Mouse (Mus musculus) forebrain, embryonic 12.5 days (tissue): ENCODE data around the gene Schip1. TPM values are rescaled to one million over a fixed set of nuclear protein-coding genes. Genes with fewer than 3 reads are reported as not detected.

Source experiments
- ATAC-seq: fragments of 200-750 bp; cut with Nextera tagmentation; 2 replicates; pipeline ENCODE4 v1.8.0; 2017; ENCODE audit warnings: moderate TSS enrichment; ENCODE audit not compliant: low FRiP score
- H3K27ac ChIP-seq: fragments of 300-500 bp; sonication (generic); 2 replicates; pipeline ENCODE4 v1.5.1; 2016; ENCODE audit warnings: mild to moderate bottlenecking
- H3K27me3 ChIP-seq: fragments of 300-500 bp; sonication (generic); 2 replicates; pipeline ENCODE4 v1.6.1; 2016; ENCODE audit warnings: mild to moderate bottlenecking
- H3K36me3 ChIP-seq: fragments of 300-500 bp; sonication (generic); replicated peaks from 2 replicates; pipeline ENCODE4 v1.6.1; 2016; ENCODE audit warnings: mild to moderate bottlenecking
- H3K4me1 ChIP-seq: fragments of 300-500 bp; sonication (generic); 2 replicates; pipeline ENCODE4 v1.6.1; 2016
- H3K4me2 ChIP-seq: fragments of 300-500 bp; sonication (generic); 2 replicates; pipeline ENCODE4 v1.6.1; 2016; ENCODE audit warnings: mild to moderate bottlenecking, moderate library complexity
- H3K4me3 ChIP-seq: fragments of 300-500 bp; sonication (generic); replicated peaks from 2 replicates; pipeline ENCODE4 v1.5.1; 2016; ENCODE audit warnings: mild to moderate bottlenecking
- H3K9ac ChIP-seq: fragments of 300-500 bp; sonication (generic); 2 replicates; pipeline ENCODE4 v1.6.1; 2016; ENCODE audit warnings: mild to moderate bottlenecking
- H3K9me3 ChIP-seq: fragments of 300-500 bp; sonication (generic); 2 replicates; pipeline ENCODE4 v1.6.1; 2016
- WGBS: fragments of 180-500 bp; shearing (Covaris S2); methylation state at CpG from one replicate; pipeline ENCODE4 v1.1.7; 2016; 5-methylcytosine and 5-hydroxymethylcytosine counted together
- polyA plus RNA-seq: library from polyadenylated mRNA; unstranded; fragments of >200 nt; fragmentation: Nextera tagmentation; extraction: Ambion mirVana; gene quantifications from 2 replicates; pipeline ENCODE4 v1.2.1, GENCODE M21; 2016

Gene Schip1
- polyA plus RNA-seq, 1 experiment from 2014 or later, result 88.1 TPM

DNA sequence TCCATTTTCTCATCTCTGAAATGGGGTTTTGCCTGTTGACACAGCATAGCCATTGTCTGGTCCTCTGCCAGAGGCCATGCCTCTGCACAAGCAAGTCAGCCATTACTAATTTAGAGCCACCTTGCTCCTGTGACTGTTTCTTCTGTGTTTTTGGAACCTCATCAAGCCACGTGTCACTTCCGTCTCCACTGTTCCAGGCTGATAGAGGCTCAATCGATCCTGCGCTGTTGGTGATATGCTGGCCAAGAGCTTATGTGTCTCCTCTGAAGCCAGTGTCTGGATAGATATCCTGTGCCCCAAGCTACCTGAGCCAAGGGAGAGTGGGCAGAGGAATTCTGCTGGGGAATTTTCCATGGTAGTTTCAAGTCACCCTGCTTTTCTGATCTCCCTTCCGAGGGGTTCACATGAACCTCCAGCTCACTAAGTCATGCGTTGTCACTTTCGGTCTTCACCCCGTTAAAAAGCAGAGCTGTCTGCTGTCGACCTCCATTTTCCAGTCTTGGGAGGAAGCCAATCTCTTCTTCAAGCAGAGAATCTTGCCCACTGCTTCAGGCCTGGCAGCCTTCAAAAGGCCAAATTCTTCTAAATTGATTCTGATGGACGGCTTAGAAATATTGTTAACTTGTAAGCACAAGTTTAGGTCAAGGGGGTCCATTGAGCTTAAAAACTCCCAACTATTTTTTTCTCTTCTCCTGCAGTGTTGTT is 511.2 kb downstream of the Schip1 start:
- Histone ChIP-seq H3K36me3 (no peaks in the 10 kb centered on the region), H3K4me1 (peaks cover 50% of the 10 kb centered on the region), H3K4me2 (peak overlapping the region; percentile 66), H3K9me3 (no peaks in the 10 kb centered on the region), H3K4me3 (no peak overlapping the region), H3K27me3 (no peaks in the 10 kb centered on the region), H3K9ac (peak overlapping the region; percentile 40; the same call in 1 of the 2 replicates), H3K27ac (peak overlapping the region; percentile 74)
- ATAC-seq, result no peak
- 55% methylated on average over 10 of the region's 10 CpGs for WGBS

DNA sequence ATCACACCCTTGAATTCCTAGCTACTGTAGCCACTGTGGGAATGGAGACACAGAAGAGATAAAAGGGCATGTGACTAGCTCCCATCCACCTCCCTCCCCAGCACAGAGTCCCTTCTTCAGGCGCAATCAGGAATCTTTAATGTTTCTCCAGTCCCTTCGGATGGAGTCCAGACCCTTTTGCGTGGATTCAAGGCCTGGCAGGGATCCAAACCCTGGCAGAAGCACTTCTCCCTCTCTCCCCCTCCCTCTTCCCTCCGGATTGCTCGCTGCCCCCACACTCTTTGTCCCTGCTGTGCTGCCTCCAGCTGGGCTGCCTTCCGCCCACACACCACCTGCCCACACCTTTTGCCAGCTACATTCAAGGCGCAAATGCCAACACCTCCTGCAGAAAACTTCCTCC is 511.8 kb downstream of the Schip1 start:
- no peaks in the 10 kb centered on the region for H3K27me3 ChIP-seq
- ATAC-seq, result peak; percentile 36; the same call in 1 of the 2 replicates
- H3K4me2 ChIP-seq, result peak overlapping the region; percentile 66
- 12% methylated on average over 7 of the region's 7 CpGs for WGBS
- no peak overlapping the region for H3K4me3 ChIP-seq
- H3K36me3 ChIP-seq, result no peaks in the 10 kb centered on the region
- peak overlapping the region; percentile 40; the same call in 1 of the 2 replicates for H3K9ac ChIP-seq
- no peaks in the 10 kb centered on the region for H3K9me3 ChIP-seq
- H3K4me1 ChIP-seq, result peaks cover 49% of the 10 kb centered on the region
- peak overlapping the region; percentile 74 for H3K27ac ChIP-seq

DNA sequence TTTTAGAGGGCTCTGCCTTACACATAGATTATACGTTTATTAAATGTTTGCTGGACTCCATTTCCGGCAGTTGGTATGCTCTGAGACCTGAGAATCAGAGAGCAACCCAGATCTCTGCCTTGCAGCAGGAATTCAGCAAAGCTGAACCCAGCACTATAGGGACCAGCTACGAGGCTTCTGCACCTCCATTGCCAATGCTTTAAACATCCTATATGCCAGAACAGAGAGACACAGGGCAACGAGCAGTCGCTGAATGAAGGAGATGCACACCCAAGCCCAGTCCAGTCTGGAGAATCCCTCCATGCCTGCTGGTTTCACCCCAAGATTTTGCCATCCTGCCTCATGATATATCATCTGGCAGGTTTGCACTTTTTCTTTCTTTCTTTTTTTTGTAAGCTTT is 512.3 kb downstream of the Schip1 start:
- Histone ChIP-seq H3K36me3 (no peaks in the 10 kb centered on the region), H3K4me1 (peaks cover 47% of the 10 kb centered on the region), H3K27me3 (no peaks in the 10 kb centered on the region), H3K4me2 (peak overlapping the region; percentile 66), H3K4me3 (no peak overlapping the region), H3K9me3 (no peaks in the 10 kb centered on the region), H3K9ac (peak overlapping the region; percentile 40; the same call in 1 of the 2 replicates), H3K27ac (peak overlapping the region; percentile 74)
- 61% methylated on average over 5 of the region's 5 CpGs for WGBS
- ATAC-seq, result no peak

DNA sequence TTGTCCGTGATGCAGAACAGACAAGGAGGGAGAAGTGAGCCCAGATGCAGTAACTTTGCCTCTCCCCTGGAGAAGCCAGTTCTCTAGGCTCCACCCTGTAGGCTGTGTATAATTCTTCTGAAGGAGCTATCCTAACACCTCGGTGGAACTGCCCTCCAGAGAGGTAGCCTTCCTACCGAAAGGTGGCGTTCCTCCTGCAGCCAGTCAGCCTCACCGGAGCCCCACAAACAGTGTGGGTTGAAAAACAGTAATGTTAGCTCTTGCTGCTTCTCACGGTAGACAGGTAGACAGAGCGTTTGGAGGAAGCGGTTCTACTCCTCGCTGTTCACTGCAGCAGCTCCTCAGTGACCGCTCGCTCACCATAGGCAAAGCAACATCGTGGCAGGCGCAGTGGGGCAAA is 517.0 kb downstream of the Schip1 start:
- no peak for ATAC-seq

DNA sequence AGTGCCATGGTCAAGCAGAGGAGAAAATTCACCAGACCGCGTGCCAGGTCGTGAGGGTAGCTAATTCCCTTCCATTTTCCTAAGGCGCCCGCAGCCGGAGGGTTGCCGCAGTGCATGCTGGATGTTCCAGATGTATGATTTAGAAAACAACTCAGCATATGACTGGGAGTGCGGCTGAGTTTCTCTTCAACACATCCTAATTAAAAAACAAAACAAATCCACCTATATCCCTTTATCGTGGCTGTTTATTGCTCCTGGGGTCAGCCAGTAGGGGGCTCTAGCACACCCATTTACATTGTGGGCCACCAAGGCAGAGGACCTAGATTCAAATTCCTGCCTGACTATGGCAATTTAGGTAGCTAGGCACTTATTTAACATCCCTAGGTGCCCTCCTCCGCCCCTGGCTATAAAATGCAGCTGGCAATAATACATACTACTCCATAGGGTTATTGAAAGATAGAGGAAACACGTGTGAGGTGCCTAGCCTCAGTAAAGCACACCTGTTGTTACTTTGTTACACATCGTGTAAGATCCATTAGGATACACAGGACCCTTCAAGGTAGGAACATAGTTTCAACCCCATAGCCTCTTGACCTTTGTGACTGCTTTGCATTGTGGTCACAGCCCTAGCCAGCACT is 517.6 kb downstream of the Schip1 start:
- H3K4me2 ChIP-seq, result peak overlapping the region; percentile 40
- no peaks in the 10 kb centered on the region for H3K36me3 ChIP-seq
- no peaks in the 10 kb centered on the region for H3K27me3 ChIP-seq
- H3K4me1 ChIP-seq, result peaks cover 49% of the 10 kb centered on the region
- H3K9me3 ChIP-seq, result no peaks in the 10 kb centered on the region
- 72% methylated on average over 12 of the region's 12 CpGs for WGBS
- no peak overlapping the region for H3K9ac ChIP-seq
- peak overlapping the region; percentile 87 for H3K27ac ChIP-seq
- peak; percentile 14; the same call in 1 of the 2 replicates for ATAC-seq
- no peak overlapping the region for H3K4me3 ChIP-seq

More for the DNA sequence above, 517.0 kb downstream of the Schip1 start:
- H3K4me2 ChIP-seq, result no peak overlapping the region
- WGBS, result 76% methylated on average over 13 of the region's 13 CpGs
- H3K9ac ChIP-seq, result no peak overlapping the region
- H3K27ac ChIP-seq, result no peak overlapping the region
- no peaks in the 10 kb centered on the region for H3K36me3 ChIP-seq
- peaks cover 49% of the 10 kb centered on the region for H3K4me1 ChIP-seq
- no peaks in the 10 kb centered on the region for H3K9me3 ChIP-seq
- H3K27me3 ChIP-seq, result no peaks in the 10 kb centered on the region
- H3K4me3 ChIP-seq, result no peak overlapping the region

DNA sequence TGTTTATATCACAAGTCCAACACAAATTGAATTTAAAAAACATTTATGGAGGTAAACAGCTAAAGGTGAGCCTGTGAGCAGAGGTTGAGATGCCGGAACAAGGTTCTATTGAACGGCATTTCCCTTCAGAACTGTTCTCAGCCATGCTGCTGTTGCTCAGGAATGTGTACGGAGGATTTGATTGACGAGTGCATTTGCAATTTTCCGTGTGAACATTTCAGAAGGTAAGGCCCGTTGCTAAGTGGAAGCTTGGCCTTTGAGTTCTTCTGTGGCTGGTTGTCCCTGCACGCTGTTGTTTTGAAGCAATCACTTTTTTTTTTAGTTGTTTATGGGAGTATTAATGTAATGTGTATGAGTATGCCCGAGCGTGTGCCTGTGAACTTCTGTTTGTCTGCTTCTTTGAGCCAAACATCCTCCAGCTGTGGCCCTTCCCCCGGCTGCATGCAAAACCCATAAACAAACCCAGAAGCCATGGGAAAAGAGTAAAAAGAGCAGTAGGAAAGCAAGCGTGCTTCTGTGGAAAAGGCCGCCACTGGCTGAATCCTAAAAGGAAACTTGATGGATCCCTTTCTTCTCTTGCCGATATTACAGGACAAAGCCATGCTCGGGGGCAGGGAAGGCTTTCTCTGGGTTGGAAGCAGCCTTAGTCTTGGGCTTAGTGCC is 518.6 kb downstream of the Schip1 start:
- H3K9ac ChIP-seq, result no peak overlapping the region
- ATAC-seq, result no peak
- 5% methylated on average over 14 of the region's 14 CpGs for WGBS
- H3K36me3 ChIP-seq, result no peaks in the 10 kb centered on the region
- H3K27ac ChIP-seq, result peak overlapping the region; percentile 87
- no peaks in the 10 kb centered on the region for H3K27me3 ChIP-seq
- peaks cover 57% of the 10 kb centered on the region for H3K4me1 ChIP-seq
- H3K9me3 ChIP-seq, result no peaks in the 10 kb centered on the region
- H3K4me2 ChIP-seq, result peak overlapping the region; percentile 40
- H3K4me3 ChIP-seq, result no peak overlapping the region

DNA sequence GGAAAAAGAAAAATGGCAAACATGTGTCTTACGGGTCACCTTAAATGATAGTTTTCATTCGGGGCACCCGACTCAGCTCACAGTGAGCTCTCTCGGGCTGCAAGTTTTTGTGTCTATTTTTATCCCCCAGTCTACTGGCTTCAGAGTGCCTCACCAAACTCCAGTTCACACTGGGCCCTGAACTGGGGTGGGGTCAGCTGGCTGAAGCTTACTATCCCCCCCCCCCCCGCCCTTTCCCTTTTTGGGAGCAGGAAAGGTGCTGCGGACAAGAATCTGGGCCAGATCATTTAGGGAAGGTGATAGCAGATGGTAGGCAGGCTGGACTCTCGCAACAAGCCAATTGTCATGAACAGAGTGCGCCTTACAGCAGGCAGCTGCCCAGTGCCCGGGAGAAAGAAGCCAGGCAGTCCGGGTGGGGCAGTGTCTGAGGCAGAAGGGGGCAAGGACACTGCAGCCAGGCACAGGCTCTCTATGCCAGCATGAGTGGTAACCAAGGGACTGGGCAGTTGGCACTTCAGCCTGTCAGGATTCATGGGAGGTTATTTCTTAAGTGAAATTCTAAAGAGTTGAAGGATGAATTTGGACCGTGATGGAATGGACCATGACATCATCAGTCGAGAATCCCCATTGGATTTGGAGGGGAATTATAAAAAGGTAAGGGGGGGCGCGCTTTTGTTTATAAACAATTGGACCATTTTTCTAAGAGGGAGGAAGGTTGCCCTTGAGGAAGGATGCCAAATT is 519.3 kb downstream of the Schip1 start:
- no peaks in the 10 kb centered on the region for H3K36me3 ChIP-seq
- H3K4me3 ChIP-seq, result no peak overlapping the region
- 0 out of 2 replicates have a peak overlapping the region, but pooled peaks have one; percentile 21 for H3K9ac ChIP-seq
- H3K4me1 ChIP-seq, result peaks cover 58% of the 10 kb centered on the region
- peak overlapping the region; percentile 87 for H3K27ac ChIP-seq
- H3K27me3 ChIP-seq, result no peaks in the 10 kb centered on the region
- peak; percentile 62 for ATAC-seq
- 25% methylated on average over 14 of the region's 14 CpGs for WGBS
- H3K4me2 ChIP-seq, result peak overlapping the region; percentile 40
- no peaks in the 10 kb centered on the region for H3K9me3 ChIP-seq

DNA sequence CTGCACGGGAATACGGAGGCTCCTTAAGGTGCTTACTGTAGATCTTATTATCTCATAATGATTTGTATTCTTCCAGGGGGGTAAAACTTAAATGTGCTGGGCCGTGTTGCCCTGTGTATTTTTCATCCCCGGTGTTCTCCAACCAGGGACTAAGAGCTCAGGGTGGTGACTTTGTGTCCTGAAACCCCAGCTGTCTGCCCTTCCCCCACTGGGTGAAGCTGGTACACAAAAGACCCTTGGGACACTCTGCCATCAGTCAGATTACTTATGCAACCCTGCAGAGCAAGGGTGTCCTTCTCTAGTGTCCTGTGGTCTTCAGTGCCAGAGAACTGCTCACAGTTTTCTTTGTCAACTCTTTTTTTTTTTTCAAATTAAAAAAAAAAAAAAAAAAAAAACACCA is 520.6 kb downstream of the Schip1 start:
- H3K36me3 ChIP-seq, result no peaks in the 10 kb centered on the region
- H3K9me3 ChIP-seq, result no peaks in the 10 kb centered on the region
- H3K27me3 ChIP-seq, result no peaks in the 10 kb centered on the region
- no peak for ATAC-seq
- H3K27ac ChIP-seq, result no peak overlapping the region
- peaks cover 65% of the 10 kb centered on the region for H3K4me1 ChIP-seq
- H3K9ac ChIP-seq, result no peak overlapping the region
- WGBS, result 70% methylated on average over 4 of the region's 4 CpGs
- H3K4me3 ChIP-seq, result no peak overlapping the region
- H3K4me2 ChIP-seq, result no peak overlapping the region

DNA sequence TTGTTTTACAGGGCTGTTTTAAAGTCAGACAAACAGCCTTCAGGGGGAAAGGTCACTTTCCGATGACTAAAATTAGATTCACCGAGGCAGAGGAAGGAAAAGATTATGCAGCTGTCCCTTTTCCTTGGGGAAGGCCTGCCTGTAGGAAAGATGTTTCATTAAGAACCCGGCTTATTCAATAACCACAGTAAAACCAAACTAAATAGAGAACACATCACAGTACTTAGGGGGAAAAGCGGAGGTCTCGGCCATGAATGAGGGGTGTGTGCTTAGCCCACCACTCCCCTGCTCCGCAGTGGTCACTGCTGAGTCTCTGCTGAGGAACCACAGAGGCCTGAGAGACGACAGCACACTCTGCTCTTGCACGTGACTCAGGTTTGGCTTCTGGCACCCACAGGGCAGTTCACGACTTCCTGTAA is 522.1 kb downstream of the Schip1 start:
- no peak for ATAC-seq
- Histone ChIP-seq H3K36me3 (no peaks in the 10 kb centered on the region), H3K27ac (peak overlapping the region; percentile 83), H3K27me3 (no peaks in the 10 kb centered on the region), H3K4me2 (no peak overlapping the region), H3K9ac (peak overlapping the region; percentile 33; the same call in 1 of the 2 replicates), H3K4me1 (peaks cover 73% of the 10 kb centered on the region), H3K9me3 (no peaks in the 10 kb centered on the region), H3K4me3 (no peak overlapping the region)
- 57% methylated on average over 9 of the region's 9 CpGs for WGBS

DNA sequence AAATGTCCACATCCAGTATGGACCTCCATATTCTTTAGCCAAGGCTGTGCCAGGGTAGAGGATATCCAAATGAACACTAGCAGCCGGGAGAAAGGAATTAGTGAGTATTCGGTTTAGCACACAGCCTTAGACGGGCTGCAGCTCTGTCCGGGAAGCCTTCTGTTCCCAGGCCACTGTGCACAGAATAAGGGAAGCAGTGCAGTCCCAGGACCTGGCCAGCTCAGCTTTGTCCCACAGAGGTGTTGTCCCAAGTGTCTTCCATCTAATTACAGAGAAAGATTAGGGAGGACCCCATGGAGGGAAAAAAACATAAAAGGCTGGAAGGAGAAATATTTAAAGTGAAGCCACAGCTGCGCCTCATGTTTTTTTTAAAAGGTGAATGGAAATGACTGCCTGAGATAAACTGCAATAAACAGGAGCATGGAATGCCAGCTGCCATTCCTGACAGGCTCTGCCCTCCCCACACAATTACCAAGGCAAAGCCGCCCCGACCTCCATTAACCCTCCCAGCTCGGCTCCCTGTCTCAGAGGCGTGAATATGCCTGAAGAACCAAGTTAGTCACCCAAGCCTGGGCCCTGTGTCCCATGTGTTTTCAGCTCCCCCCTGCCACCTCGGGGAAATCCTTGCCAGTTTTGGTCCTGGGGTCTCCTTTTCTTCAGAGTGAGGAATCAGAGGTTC is 523.1 kb downstream of the Schip1 start:
- Histone ChIP-seq H3K9ac (no peak overlapping the region), H3K27me3 (no peaks in the 10 kb centered on the region), H3K4me1 (peaks cover 69% of the 10 kb centered on the region), H3K4me3 (no peak overlapping the region), H3K36me3 (no peaks in the 10 kb centered on the region), H3K27ac (peak overlapping the region; percentile 83), H3K4me2 (no peak overlapping the region), H3K9me3 (no peaks in the 10 kb centered on the region)
- 37% methylated on average over 10 of the region's 10 CpGs for WGBS
- peak; percentile 67 for ATAC-seq

DNA sequence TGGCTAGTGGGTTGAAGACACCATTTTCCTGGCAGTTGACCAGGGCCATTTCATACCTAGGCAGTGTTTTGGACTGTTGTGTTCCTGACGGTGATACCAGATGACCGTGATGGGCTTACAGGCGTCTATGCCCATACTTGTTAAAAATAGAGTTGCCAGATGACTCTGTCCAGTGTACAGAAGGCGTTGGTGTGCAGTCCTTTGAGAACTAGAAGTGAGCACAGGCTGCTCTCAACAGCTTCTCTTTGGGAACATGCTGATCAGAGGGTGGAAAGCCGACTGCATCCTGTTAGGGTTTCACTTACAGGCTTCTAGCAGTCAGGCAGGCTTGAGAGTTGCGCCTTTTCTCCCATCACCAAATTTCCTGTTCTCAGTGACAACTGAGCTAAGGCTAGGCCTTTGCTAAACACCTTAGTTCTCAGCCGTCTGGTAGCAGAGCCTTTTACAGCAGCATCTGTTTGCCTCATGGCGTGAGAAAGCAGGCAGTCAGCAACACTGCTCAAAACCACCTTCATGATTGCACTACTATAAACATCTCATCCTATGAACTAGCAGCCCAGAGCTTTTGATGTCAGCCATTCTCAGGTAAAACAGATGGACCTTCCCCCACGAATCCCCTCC is 524.7 kb downstream of the Schip1 start:
- Histone ChIP-seq H3K9me3 (no peaks in the 10 kb centered on the region), H3K4me1 (peaks cover 60% of the 10 kb centered on the region), H3K9ac (no peak overlapping the region), H3K4me3 (no peak overlapping the region), H3K27ac (no peak overlapping the region), H3K27me3 (no peaks in the 10 kb centered on the region), H3K4me2 (no peak overlapping the region), H3K36me3 (no peaks in the 10 kb centered on the region)
- no peak for ATAC-seq
- 88% methylated on average over 9 of the region's 9 CpGs for WGBS
